Mouse (Mus musculus): ENCODE measurements around the gene Opcml. TPM values are rescaled to one million over a fixed set of nuclear protein-coding genes. Genes with fewer than 3 reads are reported as not detected.

Opcml gene
- polyA plus RNA-seq (2015; fragmentation: Nextera tagmentation; extraction: Ambion mirVana): 49.3 and 58.4 TPM in 2 replicates

GRCm38 (mm10) chr9:27790725-27791638 lies at the start of gene Opcml:
TSS of gene Opcml (plus strand) at chr9:27790775.
- H3K27me3 ChIP-seq (replicated peaks): peaks cover 6% of the 10 kb centered on the region
- H3K4me2 ChIP-seq: peak within 1 kb of the TSS; percentile 74
- H3K9ac ChIP-seq: peak within 1 kb of the TSS; percentile 68
- H3K9me3 ChIP-seq: no peaks in the 10 kb centered on the region
- no peaks in the 10 kb centered on the region for H3K36me3 ChIP-seq (replicated peaks)
- H3K4me3 ChIP-seq: peak within 1 kb of the TSS; percentile 58
- H3K4me1 ChIP-seq: peaks cover 20% of the 10 kb centered on the region; the same call in 1 of the 2 replicates
- ATAC-seq (replicated peaks): peak; percentile 94
- peak within 1 kb of the TSS; percentile 89 for H3K27ac ChIP-seq
- WGBS: under 1% methylated on average over 28 of the region's 28 CpGs

- Histone ChIP-seq H3K36me3 (replicated peaks) (no peaks in the 10 kb centered on the region), H3K9ac (no peak overlapping the region), H3K9me3 (no peaks in the 10 kb centered on the region), H3K27me3 (replicated peaks) (no peaks in the 10 kb centered on the region), H3K27ac (no peak overlapping the region), H3K4me3 (no peak overlapping the region), H3K4me1 (0 out of 2 replicates have a peak, but pooled peaks cover 6% of the 10 kb centered on the region), H3K4me2 (no peak overlapping the region)
- WGBS: 83% methylated on average over 1 of the region's 1 CpGs
- ATAC-seq (replicated peaks): no peak
Observed at GRCm38 (mm10) chr9:27758709-27759108, 31.9 kb upstream of the Opcml start.

GRCm38 (mm10) chr9:27761196-27761595 lies 29.4 kb upstream of the Opcml start:
- ATAC-seq (replicated peaks): no peak

GRCm38 (mm10) chr9:27766446-27766845 lies 24.1 kb upstream of the Opcml start:
- Histone ChIP-seq H3K9me3 (no peaks in the 10 kb centered on the region), H3K27me3 (replicated peaks) (no peaks in the 10 kb centered on the region), H3K4me2 (no peak overlapping the region), H3K4me1 (no peaks in the 10 kb centered on the region), H3K27ac (no peak overlapping the region), H3K4me3 (no peak overlapping the region), H3K36me3 (replicated peaks) (no peaks in the 10 kb centered on the region), H3K9ac (no peak overlapping the region)
- 77% methylated on average over 3 of the region's 3 CpGs for WGBS
- no peak for ATAC-seq (replicated peaks)

More at GRCm38 (mm10) chr9:27761196-27761595, 29.4 kb upstream of the Opcml start:
- Histone ChIP-seq H3K36me3 (replicated peaks) (no peaks in the 10 kb centered on the region), H3K4me2 (no peak overlapping the region), H3K27me3 (replicated peaks) (no peaks in the 10 kb centered on the region), H3K9ac (no peak overlapping the region), H3K4me3 (no peak overlapping the region), H3K9me3 (no peaks in the 10 kb centered on the region), H3K4me1 (no peaks in the 10 kb centered on the region), H3K27ac (no peak overlapping the region)
- WGBS: 89% methylated on average over 2 of the region's 2 CpGs

GRCm38 (mm10) chr9:27767196-27767900 lies 23.2 kb upstream of the Opcml start:
- ATAC-seq (replicated peaks): no peak
- 93% methylated on average over 8 of the region's 8 CpGs for WGBS
- H3K27ac ChIP-seq: no peak overlapping the region
- H3K9ac ChIP-seq: no peak overlapping the region
- no peaks in the 10 kb centered on the region for H3K27me3 ChIP-seq (replicated peaks)
- no peaks in the 10 kb centered on the region for H3K4me1 ChIP-seq
- no peaks in the 10 kb centered on the region for H3K9me3 ChIP-seq
- no peaks in the 10 kb centered on the region for H3K36me3 ChIP-seq (replicated peaks)
- H3K4me2 ChIP-seq: no peak overlapping the region
- no peak overlapping the region for H3K4me3 ChIP-seq

GRCm38 (mm10) chr9:27768788-27769187 lies 21.8 kb upstream of the Opcml start:
- H3K9ac ChIP-seq: no peak overlapping the region
- no peak overlapping the region for H3K4me3 ChIP-seq
- H3K9me3 ChIP-seq: no peaks in the 10 kb centered on the region
- ATAC-seq (replicated peaks): no peak
- no peaks in the 10 kb centered on the region for H3K4me1 ChIP-seq
- no peak overlapping the region for H3K27ac ChIP-seq
- no peaks in the 10 kb centered on the region for H3K27me3 ChIP-seq (replicated peaks)
- no peaks in the 10 kb centered on the region for H3K36me3 ChIP-seq (replicated peaks)
- H3K4me2 ChIP-seq: no peak overlapping the region

GRCm38 (mm10) chr9:27781291-27781993 lies 9.1 kb upstream of the Opcml start:
- no peak overlapping the region for H3K4me2 ChIP-seq
- no peaks in the 10 kb centered on the region for H3K36me3 ChIP-seq (replicated peaks)
- H3K27me3 ChIP-seq (replicated peaks): no peaks in the 10 kb centered on the region
- H3K4me3 ChIP-seq: no peak overlapping the region
- ATAC-seq (replicated peaks): 0 out of 2 replicates have a peak, but pooled peaks have one; percentile 39
- no peaks in the 10 kb centered on the region for H3K9me3 ChIP-seq
- H3K27ac ChIP-seq: no peak overlapping the region
- 49% methylated on average over 6 of the region's 6 CpGs for WGBS
- peaks cover 10% of the 10 kb centered on the region; the same call in 1 of the 2 replicates for H3K4me1 ChIP-seq
- no peak overlapping the region for H3K9ac ChIP-seq

- WGBS: 0% methylated on average over 1 of the region's 1 CpGs
- Histone ChIP-seq H3K27ac (no peak overlapping the region), H3K4me3 (no peak overlapping the region), H3K36me3 (replicated peaks) (no peaks in the 10 kb centered on the region), H3K4me1 (peaks cover 10% of the 10 kb centered on the region; the same call in 1 of the 2 replicates), H3K4me2 (no peak overlapping the region), H3K9ac (no peak overlapping the region), H3K9me3 (no peaks in the 10 kb centered on the region), H3K27me3 (replicated peaks) (no peaks in the 10 kb centered on the region)
- peak; percentile 67; the same call in 1 of the 2 replicates for ATAC-seq (replicated peaks)
Observed at GRCm38 (mm10) chr9:27781994-27782337, 8.6 kb upstream of the Opcml start.

GRCm38 (mm10) chr9:27791639-27791966 lies 1.0 kb downstream of the Opcml start:
- WGBS: 3% methylated on average over 12 of the region's 12 CpGs
- peak overlapping the region; percentile 89 for H3K27ac ChIP-seq
- peak overlapping the region; percentile 74 for H3K4me2 ChIP-seq
- H3K9ac ChIP-seq: peak overlapping the region; percentile 68
- H3K9me3 ChIP-seq: no peaks in the 10 kb centered on the region
- peak overlapping the region; percentile 58 for H3K4me3 ChIP-seq
- H3K36me3 ChIP-seq (replicated peaks): no peaks in the 10 kb centered on the region
- peaks cover 6% of the 10 kb centered on the region for H3K27me3 ChIP-seq (replicated peaks)
- no peak; the same call in 1 of the 2 replicates for ATAC-seq (replicated peaks)
- H3K4me1 ChIP-seq: peaks cover 20% of the 10 kb centered on the region; the same call in 1 of the 2 replicates

- H3K9ac ChIP-seq: peak overlapping the region; percentile 68; the same call in 1 of the 2 replicates
- peak overlapping the region; percentile 89; the same call in 1 of the 2 replicates for H3K27ac ChIP-seq
- 0 out of 2 replicates have a peak, but pooled peaks have one; percentile 11 for ATAC-seq (replicated peaks)
- H3K4me3 ChIP-seq: peak overlapping the region; percentile 58
- H3K9me3 ChIP-seq: no peaks in the 10 kb centered on the region
- peaks cover 20% of the 10 kb centered on the region; the same call in 1 of the 2 replicates for H3K4me1 ChIP-seq
- WGBS: 33% methylated on average over 2 of the region's 2 CpGs
- peak overlapping the region; percentile 74 for H3K4me2 ChIP-seq
- H3K27me3 ChIP-seq (replicated peaks): peaks cover 6% of the 10 kb centered on the region
- H3K36me3 ChIP-seq (replicated peaks): no peaks in the 10 kb centered on the region
Observed at GRCm38 (mm10) chr9:27792226-27792625, 1.7 kb downstream of the Opcml start.

GRCm38 (mm10) chr9:27792994-27793393 lies 2.4 kb downstream of the Opcml start:
- H3K4me1 ChIP-seq: peaks cover 20% of the 10 kb centered on the region; the same call in 1 of the 2 replicates
- H3K9me3 ChIP-seq: no peaks in the 10 kb centered on the region
- H3K27me3 ChIP-seq (replicated peaks): peaks cover 6% of the 10 kb centered on the region
- no peak overlapping the region for H3K27ac ChIP-seq
- WGBS: 81% methylated on average over 3 of the region's 3 CpGs
- no peak for ATAC-seq (replicated peaks)
- H3K4me2 ChIP-seq: peak overlapping the region; percentile 33
- peak overlapping the region; percentile 16 for H3K4me3 ChIP-seq
- no peak overlapping the region for H3K9ac ChIP-seq
- H3K36me3 ChIP-seq (replicated peaks): no peaks in the 10 kb centered on the region

- H3K9ac ChIP-seq: no peak overlapping the region
- H3K4me1 ChIP-seq: peaks cover 14% of the 10 kb centered on the region; the same call in 1 of the 2 replicates
- H3K4me3 ChIP-seq: no peak overlapping the region
- no peak overlapping the region for H3K27ac ChIP-seq
- H3K9me3 ChIP-seq: no peaks in the 10 kb centered on the region
- H3K4me2 ChIP-seq: no peak overlapping the region
- no peaks in the 10 kb centered on the region for H3K36me3 ChIP-seq (replicated peaks)
- peaks cover 6% of the 10 kb centered on the region for H3K27me3 ChIP-seq (replicated peaks)
- ATAC-seq (replicated peaks): no peak
- WGBS: 100% methylated on average over 1 of the region's 1 CpGs
Observed at GRCm38 (mm10) chr9:27796535-27796934, 6.0 kb downstream of the Opcml start.

All from midbrain, embryonic 15.5 days (tissue).